Mouse (Mus musculus): ENCODE measurements around the gene Ppil1.

The Ppil1 gene

GRCm38 (mm10) chr17:29263840-29264633 lies at the start of gene Ppil1:
Gene Ppil1, minus strand, starts transcription at chr17:29264186.
- DNase-seq: peak; percentile 81

- no peak for DNase-seq
These were observed 49.3 kb upstream of the Ppil1 start for GRCm38 (mm10) chr17:29313300-29313699.

- no peak for DNase-seq
These were observed 48.1 kb upstream of the Ppil1 start for GRCm38 (mm10) chr17:29312082-29312481.

- no peak for DNase-seq
These were observed 47.6 kb upstream of the Ppil1 start for GRCm38 (mm10) chr17:29311602-29312001.

GRCm38 (mm10) chr17:29310056-29310623 lies 46.2 kb upstream of the Ppil1 start:
- no peak for DNase-seq

- no peak for DNase-seq
These were observed 41.9 kb upstream of the Ppil1 start for GRCm38 (mm10) chr17:29305871-29306270.

- peak; percentile 39 for DNase-seq
These were observed 41.2 kb upstream of the Ppil1 start for GRCm38 (mm10) chr17:29305058-29305806.

- DNase-seq: no peak
These were observed 40.5 kb upstream of the Ppil1 start for GRCm38 (mm10) chr17:29304376-29305057.

GRCm38 (mm10) chr17:29303856-29304255 lies 39.9 kb upstream of the Ppil1 start:
- DNase-seq: no peak

GRCm38 (mm10) chr17:29303087-29303486 lies 39.1 kb upstream of the Ppil1 start:
- no peak for DNase-seq

- no peak for DNase-seq
These were observed 38.2 kb upstream of the Ppil1 start for GRCm38 (mm10) chr17:29302149-29302548.

GRCm38 (mm10) chr17:29301421-29301820 lies 37.4 kb upstream of the Ppil1 start:
- DNase-seq: no peak

GRCm38 (mm10) chr17:29300926-29301325 lies 36.9 kb upstream of the Ppil1 start:
- DNase-seq: no peak

GRCm38 (mm10) chr17:29299282-29299681 lies 35.3 kb upstream of the Ppil1 start:
- no peak for DNase-seq

- DNase-seq: no peak
These were observed 33.8 kb upstream of the Ppil1 start for GRCm38 (mm10) chr17:29297813-29298212.

- DNase-seq: no peak
These were observed 33.3 kb upstream of the Ppil1 start for GRCm38 (mm10) chr17:29297321-29297720.

- no peak for DNase-seq
These were observed 31.8 kb upstream of the Ppil1 start for GRCm38 (mm10) chr17:29295835-29296234.

- DNase-seq: no peak
These were observed 30.0 kb upstream of the Ppil1 start for GRCm38 (mm10) chr17:29293807-29294605.

GRCm38 (mm10) chr17:29292996-29293395 lies 29.0 kb upstream of the Ppil1 start:
- DNase-seq: no peak

- no peak for DNase-seq
These were observed 27.8 kb upstream of the Ppil1 start for GRCm38 (mm10) chr17:29291793-29292192.

- DNase-seq: no peak
These were observed 18.4 kb upstream of the Ppil1 start for GRCm38 (mm10) chr17:29282216-29282952.

- DNase-seq: no peak
These were observed 17.6 kb upstream of the Ppil1 start for GRCm38 (mm10) chr17:29281541-29281940.

All from cerebellum, adult 11 months (tissue).